Mouse (Mus musculus): ENCODE measurements around the gene Alkbh3. TPM values are rescaled to one million over a fixed set of nuclear protein-coding genes. Genes with fewer than 3 reads are reported as not detected.

The Alkbh3 gene
- polyA plus RNA-seq, 1 experiment from 2014 or later = 69.3 TPM

DNA sequence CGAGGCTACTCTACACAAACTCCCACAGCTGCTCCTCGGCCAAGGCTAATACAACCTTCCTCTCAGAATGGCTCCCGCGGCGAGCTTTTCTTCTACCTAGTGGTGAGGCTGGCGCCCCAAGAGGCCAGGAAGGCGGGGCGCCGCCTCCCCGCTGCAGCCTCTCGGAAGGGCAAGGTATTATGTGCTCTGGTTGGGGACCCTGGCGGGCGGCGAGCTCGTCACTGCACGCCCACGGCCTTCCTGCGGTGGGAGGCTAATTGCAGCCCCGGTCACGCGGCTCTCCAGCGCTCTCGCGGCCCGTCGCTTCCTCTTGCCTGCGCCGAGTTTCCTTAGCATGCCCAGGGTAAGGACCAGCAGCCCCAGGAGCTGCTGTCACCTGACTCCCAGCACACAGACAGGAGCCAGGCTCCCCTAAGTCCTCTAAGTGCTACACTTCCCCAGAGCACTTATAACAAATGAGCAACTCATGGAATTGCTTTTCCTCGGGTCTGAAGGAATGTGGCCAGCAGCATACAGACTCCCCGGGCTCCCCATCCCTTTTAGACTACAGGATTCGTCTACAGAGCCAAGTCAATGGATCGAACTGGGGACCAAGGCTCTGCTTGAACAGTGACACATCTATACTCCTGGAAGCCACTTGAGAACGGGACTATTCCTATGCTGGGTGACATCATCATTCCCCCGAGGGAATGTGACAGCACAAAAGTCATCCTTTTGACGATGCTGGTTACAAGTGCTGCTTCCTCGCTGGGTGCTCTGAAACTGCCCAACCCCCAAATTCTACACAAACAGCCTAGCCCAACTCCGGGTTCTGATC is 34.0 kb downstream of the Alkbh3 start:
- Histone ChIP-seq H3K9ac (peak overlapping the region; percentile 50), H3K36me3 (ENCODE audit: insufficient read depth) (peaks cover 25% of the 10 kb centered on the region), H3K4me2 (peak overlapping the region; percentile 70), H3K9me3 (ENCODE audit: low read depth, low read length) (no peaks in the 10 kb centered on the region), H3K4me3 (ENCODE audit: low read depth, low read length) (peak overlapping the region; percentile 36), H3K27me3 (ENCODE audit: insufficient read depth, low read length) (no peaks in the 10 kb centered on the region), H3K27ac (ENCODE audit: low read depth) (no peak overlapping the region), H3K4me1 (ENCODE audit: insufficient read depth) (0 out of 2 replicates have a peak, but pooled peaks cover 8% of the 10 kb centered on the region)
- ATAC-seq (ENCODE audit: insufficient read depth) (peak; percentile 77), DNase-seq (peak; percentile 75)
- WGBS = 2% methylated on average over 37 of the region's 37 CpGs
- peak; percentile 50 for TF ChIP-seq CTCF (IDR thresholded peaks at IDR 0.05; ENCODE audit: low read depth)

GRCm38 (mm10) chr2:93975526-93976435 is 34.8 kb downstream of the Alkbh3 start:
- ATAC-seq (ENCODE audit: insufficient read depth) (peak; percentile 29; the same call in 1 of the 2 replicates), DNase-seq (peak; percentile 7)
- Histone ChIP-seq H3K9me3 (ENCODE audit: low read depth, low read length) (no peaks in the 10 kb centered on the region), H3K4me1 (ENCODE audit: insufficient read depth) (0 out of 2 replicates have a peak, but pooled peaks cover 8% of the 10 kb centered on the region), H3K9ac (peak overlapping the region; percentile 50), H3K27ac (ENCODE audit: low read depth) (no peak overlapping the region), H3K27me3 (ENCODE audit: insufficient read depth, low read length) (no peaks in the 10 kb centered on the region), H3K4me2 (peak overlapping the region; percentile 70), H3K4me3 (ENCODE audit: low read depth, low read length) (peak overlapping the region; percentile 36), H3K36me3 (ENCODE audit: insufficient read depth) (peaks cover 21% of the 10 kb centered on the region)
- 21% methylated on average over 21 of the region's 21 CpGs for WGBS
- TF ChIP-seq CTCF (IDR thresholded peaks at IDR 0.05; ENCODE audit: low read depth) = no peak

GRCm38 (mm10) chr2:93975041-93975440 is 35.6 kb downstream of the Alkbh3 start:
- DNase-seq (peak; percentile 19), ATAC-seq (ENCODE audit: insufficient read depth) (no peak)
- Histone ChIP-seq H3K36me3 (ENCODE audit: insufficient read depth) (peaks cover 13% of the 10 kb centered on the region), H3K27ac (ENCODE audit: low read depth) (no peak overlapping the region), H3K9ac (no peak overlapping the region), H3K4me2 (no peak overlapping the region), H3K4me1 (ENCODE audit: insufficient read depth) (0 out of 2 replicates have a peak, but pooled peaks cover 8% of the 10 kb centered on the region), H3K9me3 (ENCODE audit: low read depth, low read length) (no peaks in the 10 kb centered on the region), H3K27me3 (ENCODE audit: insufficient read depth, low read length) (no peaks in the 10 kb centered on the region), H3K4me3 (ENCODE audit: low read depth, low read length) (no peak overlapping the region)
- WGBS = 41% methylated on average over 7 of the region's 7 CpGs
- no peak for TF ChIP-seq CTCF (IDR thresholded peaks at IDR 0.05; ENCODE audit: low read depth)

- H3K27me3 ChIP-seq (ENCODE audit: insufficient read depth, low read length) = no peaks in the 10 kb centered on the region
- H3K36me3 ChIP-seq (ENCODE audit: insufficient read depth) = no peaks in the 10 kb centered on the region
Measured at GRCm38 (mm10) chr2:93971647-93972046, 39.0 kb downstream of the Alkbh3 start.

GRCm38 (mm10) chr2:93964494-93965160 is 46.0 kb downstream of the Alkbh3 start:
- no peak for TF ChIP-seq CTCF (IDR thresholded peaks at IDR 0.05; ENCODE audit: low read depth)
- peak; percentile 38; the same call in 1 of the 2 replicates for ATAC-seq (ENCODE audit: insufficient read depth)
- H3K9ac ChIP-seq = no peak overlapping the region
- no peak overlapping the region for H3K27ac ChIP-seq (ENCODE audit: low read depth)
- peak; percentile 39 for DNase-seq
- H3K9me3 ChIP-seq (ENCODE audit: low read depth, low read length) = no peaks in the 10 kb centered on the region
- H3K4me2 ChIP-seq = no peak overlapping the region
- WGBS = 47% methylated on average over 7 of the region's 7 CpGs
- H3K4me1 ChIP-seq (ENCODE audit: insufficient read depth) = no peaks in the 10 kb centered on the region
- no peaks in the 10 kb centered on the region for H3K27me3 ChIP-seq (ENCODE audit: insufficient read depth, low read length)
- no peak overlapping the region for H3K4me3 ChIP-seq (ENCODE audit: low read depth, low read length)
- H3K36me3 ChIP-seq (ENCODE audit: insufficient read depth) = no peaks in the 10 kb centered on the region

More at GRCm38 (mm10) chr2:93971647-93972046, 39.0 kb downstream of the Alkbh3 start:
- H3K27ac ChIP-seq (ENCODE audit: low read depth) = no peak overlapping the region
- no peak overlapping the region for H3K9ac ChIP-seq
- DNase-seq (no peak), ATAC-seq (ENCODE audit: insufficient read depth) (no peak)
- H3K9me3 ChIP-seq (ENCODE audit: low read depth, low read length) = no peaks in the 10 kb centered on the region
- TF ChIP-seq CTCF (IDR thresholded peaks at IDR 0.05; ENCODE audit: low read depth) = no peak
- no peak overlapping the region for H3K4me2 ChIP-seq
- H3K4me1 ChIP-seq (ENCODE audit: insufficient read depth) = 0 out of 2 replicates have a peak, but pooled peaks cover 3% of the 10 kb centered on the region
- no peak overlapping the region for H3K4me3 ChIP-seq (ENCODE audit: low read depth, low read length)
- WGBS = 64% methylated on average over 3 of the region's 3 CpGs

- H3K27ac ChIP-seq (ENCODE audit: low read depth) = no peak overlapping the region
- whole genome bisulfite sequencing = 42% methylated on average over 1 of the region's 1 CpGs
- H3K36me3 ChIP-seq (ENCODE audit: insufficient read depth) = no peaks in the 10 kb centered on the region
- no peaks in the 10 kb centered on the region for H3K4me1 ChIP-seq (ENCODE audit: insufficient read depth)
- TF ChIP-seq CTCF (IDR thresholded peaks at IDR 0.05; ENCODE audit: low read depth) = no peak
- ATAC-seq (ENCODE audit: insufficient read depth) (no peak), DNase-seq (no peak)
- H3K9me3 ChIP-seq (ENCODE audit: low read depth, low read length) = no peaks in the 10 kb centered on the region
- no peaks in the 10 kb centered on the region for H3K27me3 ChIP-seq (ENCODE audit: insufficient read depth, low read length)
- H3K4me3 ChIP-seq (ENCODE audit: low read depth, low read length) = no peak overlapping the region
- H3K4me2 ChIP-seq = no peak overlapping the region
- no peak overlapping the region for H3K9ac ChIP-seq
Measured at GRCm38 (mm10) chr2:93963802-93964201, 46.8 kb downstream of the Alkbh3 start.

Data from lung, embryonic 14.5 days (tissue).